Mouse (Mus musculus): ENCODE measurements around the gene Car6. TPM values are rescaled to one million over a fixed set of nuclear protein-coding genes. Genes with fewer than 3 reads are reported as not detected.

The Car6 gene
- total RNA-seq (2014; rRNA removed) (not detected in 2 replicates), polyA plus RNA-seq (2015; fragmentation: Nextera tagmentation; extraction: Ambion mirVana) (not detected in 2 replicates)

DNA sequence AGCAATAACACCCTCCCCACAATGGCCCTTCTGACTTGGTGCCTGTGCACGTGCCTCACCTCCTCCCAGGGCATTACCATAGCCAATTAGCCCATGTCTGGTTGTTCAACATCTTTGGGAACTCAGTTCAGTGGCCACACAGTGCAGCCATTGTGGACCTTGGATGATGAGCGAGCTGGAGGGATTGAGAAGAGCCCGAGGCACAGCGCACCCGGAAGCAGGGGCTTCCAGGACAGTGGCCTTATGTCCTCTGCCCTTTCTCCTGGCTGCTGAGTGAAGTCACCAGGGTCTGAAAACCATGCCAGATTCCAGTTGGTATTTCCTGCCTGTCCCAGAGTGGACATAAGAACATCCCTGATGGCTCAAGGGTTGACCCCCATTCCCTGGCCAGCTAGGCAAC is at the start of gene Car6:
TSS of gene Car6 (minus strand) at position 101 of the 400 bp plus-strand sequence.
- H3K27ac ChIP-seq: no peak within 1 kb of the TSS
- no peak for TF ChIP-seq CTCF (IDR thresholded peaks at IDR 0.05; ENCODE audit: low read depth)
- ATAC-seq: no peak
- 66% methylated on average over 5 of the region's 5 CpGs for WGBS
- no peaks in the 10 kb centered on the region for H3K4me1 ChIP-seq (ENCODE audit: insufficient read depth, low read length)
- H3K4me3 ChIP-seq (ENCODE audit: low read length): no peak within 1 kb of the TSS
- no peak for DNase-seq (ENCODE audit: low spot score)
- no peaks in the 10 kb centered on the region for H3K9me3 ChIP-seq (ENCODE audit: low read length)
- no peaks in the 10 kb centered on the region for H3K36me3 ChIP-seq (ENCODE audit: insufficient read depth, low read length)
- H3K4me2 ChIP-seq (ENCODE audit: low read depth, low read length): no peak within 1 kb of the TSS
- H3K27me3 ChIP-seq (ENCODE audit: insufficient read depth, low read length): no peaks in the 10 kb centered on the region
- no peak within 1 kb of the TSS for H3K9ac ChIP-seq (replicated peaks; ENCODE audit: low read length)

DNA sequence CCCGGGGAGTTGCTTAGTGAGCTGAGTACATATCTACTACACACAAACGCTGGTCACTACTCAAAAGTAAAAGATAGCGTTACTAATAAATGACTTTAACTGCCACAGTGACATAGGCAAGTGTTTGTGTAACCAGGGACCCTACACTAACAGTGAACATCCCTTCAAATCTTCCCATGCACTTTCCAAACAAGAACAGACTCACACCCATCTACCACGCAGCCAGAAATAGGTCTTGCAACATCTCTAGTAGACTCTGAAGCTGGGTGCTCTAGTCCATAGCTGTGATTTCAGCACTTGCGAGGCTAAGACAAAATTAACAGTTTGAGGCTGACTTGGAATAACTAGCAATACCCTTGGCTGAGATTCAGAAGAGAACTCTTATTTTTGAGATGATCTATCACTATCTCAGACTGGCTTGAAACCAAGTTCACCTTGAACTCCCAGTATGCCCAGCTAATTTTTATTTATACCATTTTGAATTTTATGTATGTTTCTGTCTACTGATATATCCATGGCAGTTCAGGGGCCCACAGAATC is 48.7 kb upstream of the Car6 start:
- WGBS: 79% methylated on average over 5 of the region's 5 CpGs
- peak overlapping the region; percentile 92 for H3K27ac ChIP-seq
- no peak for TF ChIP-seq CTCF (IDR thresholded peaks at IDR 0.05; ENCODE audit: low read depth)

DNA sequence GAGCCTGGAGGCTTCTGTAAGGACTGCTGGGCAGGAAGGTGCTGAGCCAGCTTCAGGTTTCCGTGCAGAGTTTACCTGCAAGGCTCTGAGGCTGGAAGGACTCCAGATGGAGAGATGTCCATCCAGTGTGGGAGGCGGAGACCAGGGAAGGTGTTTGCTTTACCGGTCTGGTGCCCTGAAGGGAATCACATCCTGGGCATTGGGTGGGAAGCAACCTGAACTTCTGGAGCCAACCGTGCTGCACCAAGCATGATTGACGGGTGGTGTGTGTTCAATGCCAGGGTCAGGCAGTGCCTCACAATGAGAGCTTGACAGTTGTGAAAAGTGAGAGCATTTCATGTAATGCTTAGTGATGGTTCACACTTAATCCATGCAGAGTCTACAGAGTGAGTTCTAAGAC is 47.8 kb upstream of the Car6 start:
- DNase-seq (ENCODE audit: low spot score): no peak
- Histone ChIP-seq H3K9me3 (ENCODE audit: low read length) (no peaks in the 10 kb centered on the region), H3K4me2 (ENCODE audit: low read depth, low read length) (no peak overlapping the region), H3K4me1 (ENCODE audit: insufficient read depth, low read length) (peaks cover 14% of the 10 kb centered on the region), H3K4me3 (ENCODE audit: low read length) (no peak overlapping the region), H3K27ac (no peak overlapping the region), H3K27me3 (ENCODE audit: insufficient read depth, low read length) (no peaks in the 10 kb centered on the region), H3K9ac (replicated peaks; ENCODE audit: low read length) (no peak overlapping the region), H3K36me3 (ENCODE audit: insufficient read depth, low read length) (peaks cover 39% of the 10 kb centered on the region)
- WGBS: 78% methylated on average over 5 of the region's 5 CpGs
- ATAC-seq: no peak
- TF ChIP-seq CTCF (IDR thresholded peaks at IDR 0.05; ENCODE audit: low read depth): no peak

More for the DNA sequence above, 48.7 kb upstream of the Car6 start:
- DNase-seq (ENCODE audit: low spot score) (no peak), ATAC-seq (no peak)
- H3K27me3 ChIP-seq (ENCODE audit: insufficient read depth, low read length): no peaks in the 10 kb centered on the region
- H3K9me3 ChIP-seq (ENCODE audit: low read length): no peaks in the 10 kb centered on the region
- H3K4me1 ChIP-seq (ENCODE audit: insufficient read depth, low read length): peaks cover 14% of the 10 kb centered on the region
- no peak overlapping the region for H3K4me2 ChIP-seq (ENCODE audit: low read depth, low read length)
- H3K36me3 ChIP-seq (ENCODE audit: insufficient read depth, low read length): peaks cover 31% of the 10 kb centered on the region
- H3K9ac ChIP-seq (replicated peaks; ENCODE audit: low read length): no peak overlapping the region
- no peak overlapping the region for H3K4me3 ChIP-seq (ENCODE audit: low read length)

DNA sequence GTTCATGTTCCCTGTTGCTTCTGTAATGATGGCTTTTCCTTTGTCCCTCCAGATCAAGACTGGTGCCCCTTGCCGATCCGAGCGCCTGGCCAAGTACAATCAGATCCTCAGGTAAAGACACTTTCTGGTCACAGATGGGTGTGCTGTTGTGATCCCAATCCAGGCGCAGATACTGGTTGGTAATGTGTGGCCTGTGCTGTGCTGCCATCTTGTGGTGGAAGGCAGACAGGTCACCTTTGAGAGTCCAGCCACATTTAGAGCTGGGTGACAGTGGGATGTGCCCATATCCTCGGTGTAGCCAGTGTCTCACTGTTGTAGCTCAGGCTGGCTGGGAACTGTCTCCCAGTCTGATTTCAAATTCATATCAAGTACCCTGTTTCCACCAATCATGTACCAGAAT is 46.9 kb upstream of the Car6 start:
- no peak overlapping the region for H3K9ac ChIP-seq (replicated peaks; ENCODE audit: low read length)
- H3K9me3 ChIP-seq (ENCODE audit: low read length): no peaks in the 10 kb centered on the region
- H3K4me1 ChIP-seq (ENCODE audit: insufficient read depth, low read length): peaks cover 14% of the 10 kb centered on the region
- no peak overlapping the region for H3K4me2 ChIP-seq (ENCODE audit: low read depth, low read length)
- peak; percentile 75 for ATAC-seq
- no peak overlapping the region for H3K4me3 ChIP-seq (ENCODE audit: low read length)
- WGBS: 56% methylated on average over 5 of the region's 5 CpGs
- peak; percentile 99 for TF ChIP-seq CTCF (IDR thresholded peaks at IDR 0.05; ENCODE audit: low read depth)
- no peaks in the 10 kb centered on the region for H3K27me3 ChIP-seq (ENCODE audit: insufficient read depth, low read length)
- H3K36me3 ChIP-seq (ENCODE audit: insufficient read depth, low read length): peaks cover 46% of the 10 kb centered on the region
- peak; percentile 90 for DNase-seq (ENCODE audit: low spot score)
- H3K27ac ChIP-seq: no peak overlapping the region

DNA sequence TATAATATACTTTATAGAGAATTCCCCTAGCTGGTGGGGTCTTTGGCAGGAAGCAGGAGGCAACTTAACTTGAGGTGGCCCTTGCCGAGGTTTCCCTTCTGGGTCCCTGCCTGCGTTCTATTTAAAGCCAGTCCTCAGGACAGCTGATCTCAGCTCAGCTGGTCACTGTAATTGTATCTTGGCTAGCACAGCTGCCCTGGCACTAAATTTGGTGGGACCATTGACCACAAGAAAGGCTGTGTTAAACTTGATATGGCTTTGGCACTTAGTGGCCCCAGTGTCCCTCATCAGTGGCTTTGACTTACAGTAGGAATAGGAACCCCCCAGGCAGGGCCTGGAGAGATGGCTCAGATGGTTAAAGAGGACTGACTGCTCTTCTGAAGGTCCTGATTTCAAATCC is 44.7 kb upstream of the Car6 start:
- DNase-seq (ENCODE audit: low spot score): no peak

DNA sequence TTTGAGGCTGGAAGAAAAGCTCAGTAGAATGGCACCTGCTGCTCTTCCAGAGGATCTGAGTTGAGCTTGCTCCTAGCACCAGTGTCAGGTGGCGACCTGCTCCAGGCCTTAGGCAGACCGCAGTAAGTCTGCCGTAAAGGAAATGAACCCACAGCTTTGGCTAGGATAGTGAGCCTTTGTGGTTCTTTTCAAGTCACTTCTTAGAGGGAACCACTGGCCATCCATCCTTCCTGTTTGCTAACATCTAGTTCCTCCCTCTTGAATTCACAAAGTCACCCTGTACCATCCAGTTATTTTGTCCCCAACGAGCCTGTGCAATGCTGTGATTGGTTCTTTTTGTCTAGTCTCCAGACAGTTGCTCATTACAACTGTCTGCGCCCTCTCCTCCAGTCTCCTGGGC is 41.6 kb upstream of the Car6 start:
- Histone ChIP-seq H3K4me1 (ENCODE audit: insufficient read depth, low read length) (peaks cover 12% of the 10 kb centered on the region), H3K4me3 (ENCODE audit: low read length) (no peak overlapping the region), H3K9ac (replicated peaks; ENCODE audit: low read length) (no peak overlapping the region), H3K27me3 (ENCODE audit: insufficient read depth, low read length) (no peaks in the 10 kb centered on the region), H3K27ac (no peak overlapping the region), H3K4me2 (ENCODE audit: low read depth, low read length) (no peak overlapping the region), H3K36me3 (ENCODE audit: insufficient read depth, low read length) (peaks cover 53% of the 10 kb centered on the region), H3K9me3 (ENCODE audit: low read length) (no peaks in the 10 kb centered on the region)
- DNase-seq (ENCODE audit: low spot score) (no peak), ATAC-seq (no peak)
- TF ChIP-seq CTCF (IDR thresholded peaks at IDR 0.05; ENCODE audit: low read depth): no peak
- 64% methylated on average over 5 of the region's 5 CpGs for WGBS

More for the DNA sequence above, 44.7 kb upstream of the Car6 start:
- Histone ChIP-seq H3K4me1 (ENCODE audit: insufficient read depth, low read length) (peaks cover 11% of the 10 kb centered on the region), H3K36me3 (ENCODE audit: insufficient read depth, low read length) (peaks cover 64% of the 10 kb centered on the region), H3K27ac (no peak overlapping the region), H3K9me3 (ENCODE audit: low read length) (no peaks in the 10 kb centered on the region), H3K9ac (replicated peaks; ENCODE audit: low read length) (no peak overlapping the region), H3K27me3 (ENCODE audit: insufficient read depth, low read length) (no peaks in the 10 kb centered on the region), H3K4me3 (ENCODE audit: low read length) (no peak overlapping the region), H3K4me2 (ENCODE audit: low read depth, low read length) (no peak overlapping the region)
- ATAC-seq: no peak
- TF ChIP-seq CTCF (IDR thresholded peaks at IDR 0.05; ENCODE audit: low read depth): no peak
- 72% methylated on average over 2 of the region's 2 CpGs for WGBS

DNA sequence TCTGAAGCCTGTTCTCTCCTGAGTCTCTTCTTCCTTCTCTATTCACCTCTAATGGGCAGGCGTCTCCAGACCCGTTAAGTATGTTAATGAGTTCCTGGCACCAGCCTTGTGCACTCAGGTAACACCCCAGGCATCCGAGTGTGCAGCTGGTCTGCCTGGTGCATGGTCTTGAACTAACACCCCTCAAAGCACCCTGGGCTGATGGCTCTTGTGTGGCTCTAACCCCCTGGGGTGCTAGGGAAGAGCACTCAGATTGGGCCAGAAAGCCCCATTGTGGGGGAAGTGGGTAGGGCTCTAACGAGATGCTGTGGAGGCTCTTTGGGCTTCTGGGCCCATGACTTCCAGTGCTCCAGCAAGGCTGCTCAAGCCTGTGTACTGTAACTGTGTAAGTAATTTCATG is 40.6 kb upstream of the Car6 start:
- H3K27ac ChIP-seq: no peak overlapping the region
- peaks cover 12% of the 10 kb centered on the region for H3K4me1 ChIP-seq (ENCODE audit: insufficient read depth, low read length)
- no peak for ATAC-seq
- H3K9me3 ChIP-seq (ENCODE audit: low read length): no peaks in the 10 kb centered on the region
- H3K4me2 ChIP-seq (ENCODE audit: low read depth, low read length): no peak overlapping the region
- no peak for TF ChIP-seq CTCF (IDR thresholded peaks at IDR 0.05; ENCODE audit: low read depth)
- H3K36me3 ChIP-seq (ENCODE audit: insufficient read depth, low read length): peaks cover 51% of the 10 kb centered on the region
- 37% methylated on average over 4 of the region's 4 CpGs for WGBS
- H3K27me3 ChIP-seq (ENCODE audit: insufficient read depth, low read length): no peaks in the 10 kb centered on the region
- H3K4me3 ChIP-seq (ENCODE audit: low read length): no peak overlapping the region
- DNase-seq (ENCODE audit: low spot score): no peak
- no peak overlapping the region for H3K9ac ChIP-seq (replicated peaks; ENCODE audit: low read length)

Measured in hindbrain, postnatal 0 days (tissue).